Mouse (Mus musculus): Measurements from ENCODE around the gene Gpsm3. TPM values are rescaled to one million over a fixed set of nuclear protein-coding genes. Genes with fewer than 3 reads are reported as not detected.
"Not testable (repeated sequence)": the region's sequence is repeated elsewhere in the genome, so short reads cannot be mapped to it uniquely, and the experiment has no call there.

Gene Gpsm3
- total RNA-seq (2012; rRNA removed): 14.9 and 18.2 TPM in 2 replicates
- total RNA-seq (2014; rRNA removed): 8.5 and 13.0 TPM in 2 replicates
- 38.7 and 52.6 TPM in 2 replicates for polyA plus RNA-seq (2012; ENCODE audit: insufficient read length, low read depth)

DNA sequence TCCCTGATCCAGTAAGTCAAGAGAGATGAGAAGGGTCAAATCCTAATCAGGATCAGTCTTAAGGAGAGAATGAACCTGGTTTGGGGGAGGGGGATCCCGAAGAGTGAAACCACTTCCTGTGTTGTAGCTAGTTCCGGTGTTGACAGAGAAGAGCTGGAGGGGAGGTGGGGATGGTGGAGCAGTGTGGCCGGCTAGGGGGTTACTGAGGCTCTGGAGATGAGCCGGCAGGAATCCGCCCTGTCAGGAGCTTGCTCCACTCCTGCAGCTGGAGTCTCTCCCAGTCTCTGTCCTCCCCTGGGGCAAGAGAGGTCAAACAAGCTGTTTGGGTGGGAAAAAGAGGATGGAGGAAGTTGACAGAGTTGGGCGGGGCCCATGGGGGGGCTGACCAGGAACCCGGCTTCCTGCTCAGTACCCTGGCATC lies at the start of gene Gpsm3:
Gene Gpsm3 (plus strand): TSS at position 126 of the 421 bp plus-strand sequence.
- DNase-seq (ENCODE audit: extremely low read depth): peak; percentile 60
- TF ChIP-seq SIN3A (IDR thresholded peaks at IDR 0.05; ENCODE audit: low read length): peak; percentile 92; the same call in 1 of the 2 replicates
- TF ChIP-seq NRF1 (IDR thresholded peaks at IDR 0.05; ENCODE audit: low read depth, low read length): no peak
- no peak for TF ChIP-seq POLR2AphosphoS2 (IDR thresholded peaks at IDR 0.05; ENCODE audit: low read depth, low read length)
- TF ChIP-seq HCFC1 (IDR thresholded peaks at IDR 0.05; ENCODE audit: low read depth, low read length): peak; percentile 68
- TF ChIP-seq MAZ (IDR thresholded peaks at IDR 0.05; ENCODE audit: low read depth, low read length): peak; percentile 75
- peak; percentile 24; the same call in 1 of the 2 replicates for TF ChIP-seq ETS1 (conservative IDR thresholded peaks at IDR 0.05; ENCODE audit: low read depth, low read length)
- TF ChIP-seq CHD2 (IDR thresholded peaks at IDR 0.05; ENCODE audit: low read length): peak; percentile 75
- TF ChIP-seq MXI1 (IDR thresholded peaks at IDR 0.05; ENCODE audit: low read depth, low read length): peak; percentile 72
- TF ChIP-seq TBP (conservative IDR thresholded peaks at IDR 0.05; ENCODE audit: low read depth, low read length): 0 out of 2 replicates have a peak, but pooled peaks have one; percentile 33
- no peak for TF ChIP-seq SMC3 (IDR thresholded peaks at IDR 0.05; ENCODE audit: low read depth, low read length)
- peak; percentile 58; the same call in 1 of the 2 replicates for TF ChIP-seq NELFE (IDR thresholded peaks at IDR 0.05; ENCODE audit: low read depth, low read length)
- TF ChIP-seq TCF12 (IDR thresholded peaks at IDR 0.05; ENCODE audit: low read depth, low read length): peak; percentile 47; the same call in 1 of the 2 replicates
- peak; percentile 85 for TF ChIP-seq ELF1 (IDR thresholded peaks at IDR 0.05; ENCODE audit: low read depth, low read length)
- peak; percentile 59; the same call in 1 of the 2 replicates for TF ChIP-seq ZMIZ1 (IDR thresholded peaks at IDR 0.05; ENCODE audit: low read depth, low read length)
- TF ChIP-seq IRF4 (IDR thresholded peaks at IDR 0.05; ENCODE audit: low read depth, low read length): peak; percentile 49; the same call in 1 of the 2 replicates
- TF ChIP-seq POLR2A (IDR thresholded peaks at IDR 0.05; ENCODE audit: low read depth, low read length): peak; percentile 65
- Histone ChIP-seq H3K4me1 (ENCODE audit: control insufficient read depth in 1 of 2, insufficient read depth in 2 of 2) (peaks cover 8 to 47% of the 10 kb centered on the region in 2 experiments; a peak in 2 of 4 replicates), H3K79me2 (replicated peaks; ENCODE audit: control insufficient read depth, extremely low read depth, insufficient read depth, poor library complexity, severe bottlenecking) (no peaks in the 10 kb centered on the region; the same call in 1 of the 2 replicates), H3K9me3 (replicated peaks; ENCODE audit: low read length) (no peaks in the 10 kb centered on the region), H3K36me3 (replicated peaks in 1 of 2; ENCODE audit: control insufficient read depth in 1 of 2, insufficient read depth in 1 of 2, low read length in 1 of 2) (peaks cover 6 to 15% of the 10 kb centered on the region in 2 experiments), H3K4me3 (replicated peaks in 1 of 3; ENCODE audit: low read depth in 2 of 3, low read length in 2 of 3, poor library complexity in 1 of 3) (peak within 1 kb of the TSS; percentile 51 to 88 (median 82)), H3K9ac (ENCODE audit: insufficient read depth, low read depth) (peak within 1 kb of the TSS; percentile 67), H3K4me2 (ENCODE audit: insufficient read depth, low read depth, poor library complexity, severe bottlenecking) (peak within 1 kb of the TSS; percentile 73), H3K27ac (ENCODE audit: insufficient read depth, low read depth) (peak within 1 kb of the TSS; percentile 85), H3K27me3 (replicated peaks) (no peaks in the 10 kb centered on the region)
- dilution Hi-C loops (cut with MboI; ENCODE audit: extremely low pct_ligation_motif_present, extremely low pct_unique_long_range_greater_than_20kb, low sequenced_read_pairs) (no loop called here), in situ Hi-C loops (cut with MboI; ENCODE audit: low pct_ligation_motif_present, low pct_unique_long_range_greater_than_20kb, low sequenced_read_pairs) (no loop called here)

DNA sequence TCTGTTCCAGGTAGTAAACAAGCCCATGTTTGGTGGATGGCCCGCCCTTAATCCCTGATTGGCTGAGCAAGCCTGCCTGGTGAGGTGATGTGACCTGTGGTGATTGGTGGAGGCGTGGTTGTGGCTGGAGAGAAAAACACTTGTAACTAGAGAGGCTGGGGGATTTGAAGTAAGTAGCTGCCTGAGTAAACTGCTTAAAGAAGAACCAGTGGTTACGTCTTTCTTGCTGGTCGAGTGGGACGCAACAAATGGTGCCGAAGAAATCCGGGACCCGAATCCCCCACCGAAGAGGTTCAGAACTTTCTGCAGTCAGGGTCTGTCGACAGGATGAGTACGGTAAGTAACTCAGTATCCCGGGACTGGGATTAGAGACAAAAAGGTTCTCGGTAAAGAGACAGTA lies 46.0 kb upstream of the Gpsm3 start:
- H3K27ac ChIP-seq (ENCODE audit: insufficient read depth, low read depth); dilution Hi-C loops (cut with MboI; ENCODE audit: extremely low pct_ligation_motif_present, extremely low pct_unique_long_range_greater_than_20kb, low sequenced_read_pairs); H3K27me3 ChIP-seq (replicated peaks); H3K9me3 ChIP-seq (replicated peaks; ENCODE audit: low read length); H3K79me2 ChIP-seq (replicated peaks; ENCODE audit: control insufficient read depth, extremely low read depth, insufficient read depth, poor library complexity, severe bottlenecking): not testable (repeated sequence)
- Histone ChIP-seq H3K4me3 (replicated peaks in 1 of 3; ENCODE audit: low read depth in 2 of 3, low read length in 2 of 3, poor library complexity in 1 of 3) (peak overlapping the region; percentile 44 to 64 (median 60)), H3K9ac (ENCODE audit: insufficient read depth, low read depth) (peak overlapping the region; percentile 66; the same call in 1 of the 2 replicates), H3K4me1 (ENCODE audit: control insufficient read depth in 1 of 2, insufficient read depth in 2 of 2) (peaks cover 0 to 21% of the 10 kb centered on the region in 2 experiments; a peak in 2 of 4 replicates), H3K4me2 (ENCODE audit: insufficient read depth, low read depth, poor library complexity, severe bottlenecking) (peak overlapping the region; percentile 61), H3K36me3 (replicated peaks in 1 of 2; ENCODE audit: control insufficient read depth in 1 of 2, insufficient read depth in 1 of 2, low read length in 1 of 2) (peaks cover 12 to 24% of the 10 kb centered on the region in 2 experiments)
- in situ Hi-C loops (cut with MboI; ENCODE audit: low pct_ligation_motif_present, low pct_unique_long_range_greater_than_20kb, low sequenced_read_pairs): loop anchor here (5.0 to 10.0 kb wide), 2 partner anchors 71 to 119 kb away; no protein-coding TSS in a partner anchor
- 0 out of 2 replicates have a peak, but pooled peaks have one; percentile 46 for TF ChIP-seq SIN3A (IDR thresholded peaks at IDR 0.05; ENCODE audit: low read length)
- DNase-seq (ENCODE audit: extremely low read depth): peak; percentile 11

All from CH12.LX (cell line).